Comparison of ENCODE assay signal across 8 mouse cellular contexts in genomic region chr7:141099911-141100691, GRCm38 (mm10). TPM values are rescaled to one million over a fixed set of nuclear protein-coding genes. Genes with fewer than 3 reads are reported as not detected.
DNase-seq lines count a peak whose midpoint lies in the region; ATAC-seq and TF ChIP-seq lines count a peak whose summit lies in the region.

Gene Sigirr (minus strand): TSS chr7:141100572.

- peak within 1 kb of the TSS; percentile 24 for H3K27ac ChIP-seq in gastrocnemius, adult 2 months
- no peak within 1 kb of the TSS for H3K27ac ChIP-seq in bone marrow, adult 2 months (ENCODE audit: control insufficient read depth, insufficient read depth, low read depth, low read length, poor library complexity)
- no peak within 1 kb of the TSS for H3K27ac ChIP-seq in heart, embryonic 14.5 days (replicated peaks in 1 of 2; ENCODE audit: control insufficient read depth in 1 of 2, insufficient read depth in 1 of 2, low read depth in 2 of 2, low read length in 2 of 2)

- peak; percentile 66; the same call in 1 of the 2 replicates for TF ChIP-seq POLR2A in bone marrow, adult 2 months (IDR thresholded peaks at IDR 0.05; ENCODE audit: borderline replicate concordance, control insufficient read depth, low read depth, low read length)

- no peak for ATAC-seq in heart, embryonic 14.5 days (ENCODE audit: insufficient number of reproducible peaks, insufficient read depth, low FRiP score, low read depth)

- peak within 1 kb of the TSS; percentile 92 for H3K4me2 ChIP-seq in heart, embryonic 14.5 days (ENCODE audit: low read length)

- peaks cover 9% of the 10 kb centered on the region for H3K4me1 ChIP-seq in bone marrow, adult 2 months (ENCODE audit: control insufficient read depth, insufficient read depth, low read length)
- peaks cover 6 to 12% of the 10 kb centered on the region in 2 experiments; a peak in 1 of 4 replicates for H3K4me1 ChIP-seq in heart, embryonic 14.5 days (ENCODE audit: control insufficient read depth in 2 of 2, insufficient read depth in 2 of 2, low read length in 2 of 2)

- no peak for TF ChIP-seq CTCF in gastrocnemius, adult 2 months (IDR thresholded peaks at IDR 0.05)
- TF ChIP-seq CTCF in bone marrow, adult 2 months (IDR thresholded peaks at IDR 0.05; ENCODE audit: control insufficient read depth, insufficient read depth, low read length): no peak

- peak; percentile 32 for DNase-seq in gastrocnemius, adult 2 months
- DNase-seq in gastrocnemius, postnatal 14 days: no peak
- peak; percentile 72 for DNase-seq in kidney, postnatal 14 days
- DNase-seq in lung, postnatal 25 days (ENCODE audit: low spot score): peak; percentile 55
- DNase-seq in right cerebral cortex, postnatal 14 days: peak; percentile 46
- no peak for DNase-seq in gastrocnemius, adult 8-10 months (ENCODE audit: low spot score in 2 of 2)

- H3K9me3 ChIP-seq in heart, embryonic 14.5 days (ENCODE audit: control insufficient read depth, low read length): no peaks in the 10 kb centered on the region

- no peaks in the 10 kb centered on the region for H3K36me3 ChIP-seq in heart, embryonic 14.5 days (ENCODE audit: control insufficient read depth, insufficient read depth, low read length)

- peak within 1 kb of the TSS; percentile 70 for H3K4me3 ChIP-seq in gastrocnemius, adult 2 months
- peak within 1 kb of the TSS; percentile 47 for H3K4me3 ChIP-seq in bone marrow, adult 2 months (replicated peaks; ENCODE audit: control insufficient read depth, low read depth, low read length)
- peak within 1 kb of the TSS; percentile 45 to 51 for H3K4me3 ChIP-seq in heart, embryonic 14.5 days (ENCODE audit: control insufficient read depth in 1 of 2, insufficient read depth in 1 of 2, low read depth in 1 of 2, low read length in 2 of 2)

- H3K27me3 ChIP-seq in heart, embryonic 14.5 days (ENCODE audit: control insufficient read depth, insufficient read depth, low read length): peaks cover 37% of the 10 kb centered on the region

- WGBS in bone marrow, adult 2 months: 6% methylated on average over 56 of the region's 56 CpGs
- WGBS in heart, embryonic 14.5 days: under 1% methylated on average over 56 of the region's 56 CpGs

- intact Hi-C loops in gastrocnemius, adult 2 months (cut with DNase I): no loop called here
- intact Hi-C loops in gastrocnemius, postnatal 14 days (cut with DNase I; ENCODE audit: low total_unique reads): no loop called here

- H3K9ac ChIP-seq in heart, embryonic 14.5 days (ENCODE audit: low read length): peak within 1 kb of the TSS; percentile 69

RNA-seq across cellular contexts. Expression of gene Sigirr, which starts in this region (rescaled TPM):
- total RNA-seq in gastrocnemius, adult 2 months (2021): 1 to 10 TPM; 1.7 TPM
- 1 to 10 TPM; 2.8 to 3.2 TPM for total RNA-seq in gastrocnemius, postnatal 14 days (2021)
- 10.4 and 19.8 TPM in 2 replicates for polyA plus RNA-seq in bone marrow, adult 2 months (2011; ENCODE audit: insufficient read depth, insufficient read length, low replicate concordance, missing spikeins)
- polyA plus RNA-seq in heart, embryonic 14.5 days (2014; fragmentation: Nextera tagmentation; extraction: Ambion mirVana): 2.8 TPM in 2 replicates
- 1 to 10 TPM; 1.4 to 1.6 (median 1.5) TPM for total RNA-seq in gastrocnemius, adult 8-10 months (2022)

Comparison
In these comparisons a context has a peak if more than half of its experiments do, and no peak if none do; other contexts are left out.
1. DNase-seq: peak in gastrocnemius, adult 2 months (single experiment), kidney, postnatal 14 days (single experiment), lung, postnatal 25 days (single experiment) and right cerebral cortex, postnatal 14 days (single experiment); none in gastrocnemius, postnatal 14 days (single experiment) and gastrocnemius, adult 8-10 months (0 of 2).
2. Peak in every context shown above with its lines, with median percentiles within 50 percentile points of each other: H3K4me3 ChIP-seq.